Mouse (Mus musculus) layer of hippocampus, adult 18-20 months (tissue): ENCODE data around the gene Zdhhc22. TPM values are rescaled to one million over a fixed set of nuclear protein-coding genes. Genes with fewer than 3 reads are reported as not detected.
A peak's percentile ranks its signal among the peaks of the same experiment; 100 is the strongest.

Experiments used
- DNase-seq, 2 experiments: peaks; one replicate each; pipeline ENCODE4 v3.0.0; 2022; ENCODE audit warnings: low spot score in 2 of 2
- total RNA-seq, 2 experiments: library from RNA; stranded (reverse); gene quantifications; 2 replicates each; pipeline ENCODE4 v1.2.3; 2021

Zdhhc22 gene
- total RNA-seq, 2 experiments from 2014 or later = 7.9 TPM

- DNase-seq = no peak
Observed at GRCm38 (mm10) chr12:86964278-86965057, 25.8 kb downstream of the Zdhhc22 start.

- DNase-seq = no peak
Observed at GRCm38 (mm10) chr12:86961589-86962344, 28.5 kb downstream of the Zdhhc22 start.

GRCm38 (mm10) chr12:86960791-86961335, 29.4 kb downstream of the Zdhhc22 start:
- no peak for DNase-seq

GRCm38 (mm10) chr12:86960138-86960537, 30.1 kb downstream of the Zdhhc22 start:
- no peak for DNase-seq

- DNase-seq = no peak
Observed at GRCm38 (mm10) chr12:86959661-86960060, 30.6 kb downstream of the Zdhhc22 start.

GRCm38 (mm10) chr12:86958558-86958957, 31.7 kb downstream of the Zdhhc22 start:
- DNase-seq = no peak

- DNase-seq = no peak
Observed at GRCm38 (mm10) chr12:86955894-86956293, 34.3 kb downstream of the Zdhhc22 start.

GRCm38 (mm10) chr12:86952331-86952850, 37.8 kb downstream of the Zdhhc22 start:
- no peak for DNase-seq

- no peak for DNase-seq
Observed at GRCm38 (mm10) chr12:86950961-86951360, 39.3 kb downstream of the Zdhhc22 start.

GRCm38 (mm10) chr12:86950161-86950960, 39.9 kb downstream of the Zdhhc22 start:
- no peak for DNase-seq

GRCm38 (mm10) chr12:86949501-86949900, 40.7 kb downstream of the Zdhhc22 start:
- no peak for DNase-seq

- no peak for DNase-seq
Observed at GRCm38 (mm10) chr12:86948627-86949026, 41.6 kb downstream of the Zdhhc22 start.

GRCm38 (mm10) chr12:86947681-86948401, 42.4 kb downstream of the Zdhhc22 start:
- peak in 1 of 2 experiments; percentile 75 for DNase-seq

- peak; percentile 99 for DNase-seq
Observed at GRCm38 (mm10) chr12:86946862-86947574, 43.2 kb downstream of the Zdhhc22 start, which contains the start of gene Cipc. Gene Cipc (plus strand): TSS chr12:86947043.

- DNase-seq = peak in 1 of 2 experiments; percentile 47
Observed at GRCm38 (mm10) chr12:86946301-86946781, 43.9 kb downstream of the Zdhhc22 start.

- DNase-seq = peak in 1 of 2 experiments; percentile 89
Observed at GRCm38 (mm10) chr12:86945126-86945525, 45.1 kb downstream of the Zdhhc22 start.

- no peak for DNase-seq
Observed at GRCm38 (mm10) chr12:86943421-86943820, 46.8 kb downstream of the Zdhhc22 start.

- peak; percentile 54 to 79 for DNase-seq
Observed at GRCm38 (mm10) chr12:86941734-86942486, 48.3 kb downstream of the Zdhhc22 start.

GRCm38 (mm10) chr12:86941173-86941572, 49.1 kb downstream of the Zdhhc22 start:
- DNase-seq = no peak
